Mouse (Mus musculus) spleen, adult 2 months (tissue): ENCODE measurements around the gene Gm17720.

Source experiments
- CTCF ChIP-seq: fragments of 200-500 bp; IDR thresholded peaks from 2 replicates; pipeline ENCODE4 v1.5.1; 2011; ENCODE audit warnings: mild to moderate bottlenecking, inconsistent platforms; ENCODE audit not compliant: insufficient read depth, insufficient read length, insufficient replicate concordance; ENCODE audit errors: extremely low read depth
- POLR2A ChIP-seq: fragments of 200-500 bp; IDR thresholded peaks from 2 replicates; pipeline ENCODE4 v1.6.1; 2011; ENCODE audit warnings: low read depth, low read length, inconsistent platforms

DNA sequence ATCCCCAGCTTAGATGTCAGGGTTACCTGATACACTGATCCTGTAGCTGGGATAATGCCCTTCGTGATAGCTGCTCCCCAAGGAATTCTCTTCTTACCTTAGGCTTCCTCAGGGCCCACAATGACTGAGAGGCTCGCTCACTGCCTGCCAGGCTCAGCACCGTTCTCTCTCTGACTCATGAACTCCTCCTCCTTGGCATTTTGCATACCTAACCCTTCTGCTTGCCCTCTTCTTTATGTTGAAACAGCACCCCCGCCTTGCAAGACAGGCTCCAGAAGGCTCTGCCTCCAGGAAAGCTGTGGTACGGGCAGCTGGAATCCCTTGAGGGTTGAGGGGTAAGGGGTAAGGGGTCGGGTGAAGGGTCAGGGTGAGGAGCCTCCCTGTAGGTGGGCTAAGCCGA is 63.3 kb downstream of the Gm17720 start:
- TF ChIP-seq CTCF: no peak
- no peak for TF ChIP-seq POLR2A
